Mouse (Mus musculus) neural tube, embryonic 14.5 days (tissue): ENCODE results near the gene Pabpn1l. TPM values are rescaled to one million over a fixed set of nuclear protein-coding genes. Genes with fewer than 3 reads are reported as not detected.

ENCODE experiments used
- ATAC-seq: fragments of 200-750 bp; cut with Nextera tagmentation; 2 replicates; pipeline ENCODE4 v1.8.0; 2017; ENCODE audit warnings: low read depth, mild to moderate bottlenecking, moderate TSS enrichment, moderate library complexity
- H3K27ac ChIP-seq: fragments of 300-500 bp; sonication (generic); 2 replicates; pipeline ENCODE4 v1.5.1; 2014; ENCODE audit warnings: low read depth, mild to moderate bottlenecking, control low read depth, low read length, moderate library complexity, mixed read lengths
- H3K27me3 ChIP-seq: fragments of 300-500 bp; sonication (generic); 2 replicates; pipeline ENCODE4 v1.6.1; 2014; ENCODE audit warnings: low read length; ENCODE audit not compliant: control insufficient read depth, insufficient read depth
- H3K36me3 ChIP-seq: fragments of 300-500 bp; sonication (generic); 2 replicates; pipeline ENCODE4 v1.6.1; 2014; ENCODE audit warnings: low read length, mixed read lengths; ENCODE audit not compliant: control insufficient read depth, insufficient read depth
- H3K4me1 ChIP-seq: fragments of 300-500 bp; sonication (generic); 2 replicates; pipeline ENCODE4 v1.6.1; 2014; ENCODE audit warnings: low read length; ENCODE audit not compliant: control insufficient read depth, insufficient read depth
- H3K4me2 ChIP-seq: fragments of 300-500 bp; sonication (generic); 2 replicates; pipeline ENCODE4 v1.6.1; 2014; ENCODE audit warnings: mild to moderate bottlenecking, low read depth, low read length, control low read depth
- H3K4me3 ChIP-seq: fragments of 300-500 bp; sonication (generic); 2 replicates; pipeline ENCODE4 v1.5.1; 2014; ENCODE audit warnings: low read depth, low read length, control low read depth, mixed read lengths
- H3K9ac ChIP-seq: fragments of 300-500 bp; sonication (generic); replicated peaks from 2 replicates; pipeline ENCODE4 v1.6.1; 2014; ENCODE audit warnings: low read depth, mild to moderate bottlenecking, control low read depth, low read length, mixed read lengths
- H3K9me3 ChIP-seq: fragments of 300-500 bp; sonication (generic); 2 replicates; pipeline ENCODE4 v1.6.1; 2016; ENCODE audit warnings: low read length; ENCODE audit not compliant: control insufficient read depth
- WGBS: fragments of 180-500 bp; shearing (Covaris S2); extraction: QIAGEN DNeasy Blood & Tissue Kit; methylation state at CpG from one replicate; pipeline ENCODE4 v1.1.7; 2014; 5-methylcytosine and 5-hydroxymethylcytosine counted together
- polyA plus RNA-seq: library from polyadenylated mRNA; unstranded; fragments of >200 nt; fragmentation: Nextera tagmentation; extraction: Ambion mirVana; gene quantifications from 2 replicates; pipeline ENCODE4 v1.2.1, GENCODE M21; 2014

Gene Pabpn1l
- polyA plus RNA-seq, 1 experiment from 2014 or later, result not detected

GRCm38 (mm10) chr8:122665221-122665620, 42.7 kb upstream of the Pabpn1l start:
- peak overlapping the region; percentile 73; the same call in 1 of the 2 replicates for H3K27ac ChIP-seq
- no peaks in the 10 kb centered on the region for H3K9me3 ChIP-seq
- no peak overlapping the region for H3K4me2 ChIP-seq
- H3K4me1 ChIP-seq, result peaks cover 54% of the 10 kb centered on the region
- 42% methylated on average over 8 of the region's 8 CpGs for WGBS
- no peaks in the 10 kb centered on the region for H3K27me3 ChIP-seq
- H3K9ac ChIP-seq, result no peak overlapping the region
- no peaks in the 10 kb centered on the region for H3K36me3 ChIP-seq
- ATAC-seq, result peak; percentile 45; the same call in 1 of the 2 replicates
- no peak overlapping the region for H3K4me3 ChIP-seq

GRCm38 (mm10) chr8:122663670-122664069, 41.1 kb upstream of the Pabpn1l start:
- H3K9me3 ChIP-seq, result no peaks in the 10 kb centered on the region
- no peak overlapping the region for H3K4me3 ChIP-seq
- H3K36me3 ChIP-seq, result no peaks in the 10 kb centered on the region
- no peak overlapping the region for H3K4me2 ChIP-seq
- no peak overlapping the region for H3K27ac ChIP-seq
- ATAC-seq, result no peak
- peaks cover 44% of the 10 kb centered on the region for H3K4me1 ChIP-seq
- H3K27me3 ChIP-seq, result no peaks in the 10 kb centered on the region
- H3K9ac ChIP-seq, result no peak overlapping the region
- 52% methylated on average over 5 of the region's 5 CpGs for WGBS

- 80% methylated on average over 3 of the region's 3 CpGs for WGBS
- H3K36me3 ChIP-seq, result no peaks in the 10 kb centered on the region
- no peak overlapping the region for H3K4me2 ChIP-seq
- H3K9me3 ChIP-seq, result no peaks in the 10 kb centered on the region
- H3K4me3 ChIP-seq, result no peak overlapping the region
- no peaks in the 10 kb centered on the region for H3K27me3 ChIP-seq
- peaks cover 49% of the 10 kb centered on the region for H3K4me1 ChIP-seq
- no peak overlapping the region for H3K27ac ChIP-seq
- H3K9ac ChIP-seq, result no peak overlapping the region
- ATAC-seq, result no peak
Measured at GRCm38 (mm10) chr8:122663106-122663505, 40.6 kb upstream of the Pabpn1l start.

GRCm38 (mm10) chr8:122661894-122662293, 39.4 kb upstream of the Pabpn1l start:
- H3K27me3 ChIP-seq, result no peaks in the 10 kb centered on the region
- ATAC-seq, result no peak

GRCm38 (mm10) chr8:122661138-122661537, 38.6 kb upstream of the Pabpn1l start:
- Histone ChIP-seq H3K9ac (no peak overlapping the region), H3K36me3 (no peaks in the 10 kb centered on the region), H3K27ac (no peak overlapping the region; the same call in 1 of the 2 replicates), H3K4me1 (peaks cover 31% of the 10 kb centered on the region), H3K9me3 (no peaks in the 10 kb centered on the region), H3K4me2 (no peak overlapping the region), H3K4me3 (no peak overlapping the region), H3K27me3 (no peaks in the 10 kb centered on the region)
- ATAC-seq, result no peak
- 29% methylated on average over 7 of the region's 7 CpGs for WGBS

More at GRCm38 (mm10) chr8:122661894-122662293, 39.4 kb upstream of the Pabpn1l start:
- Histone ChIP-seq H3K27ac (no peak overlapping the region), H3K4me3 (no peak overlapping the region), H3K9ac (no peak overlapping the region), H3K36me3 (no peaks in the 10 kb centered on the region), H3K4me2 (no peak overlapping the region), H3K9me3 (no peaks in the 10 kb centered on the region), H3K4me1 (peaks cover 38% of the 10 kb centered on the region)
- WGBS, result 88% methylated on average over 2 of the region's 2 CpGs

- no peaks in the 10 kb centered on the region for H3K36me3 ChIP-seq
- H3K27ac ChIP-seq, result no peak overlapping the region
- no peaks in the 10 kb centered on the region for H3K27me3 ChIP-seq
- ATAC-seq, result no peak
- H3K9ac ChIP-seq, result no peak overlapping the region
- no peak overlapping the region for H3K4me3 ChIP-seq
- no peaks in the 10 kb centered on the region for H3K9me3 ChIP-seq
- peaks cover 22% of the 10 kb centered on the region for H3K4me1 ChIP-seq
- WGBS, result 73% methylated on average over 2 of the region's 2 CpGs
- H3K4me2 ChIP-seq, result no peak overlapping the region
Measured at GRCm38 (mm10) chr8:122660022-122660421, 37.5 kb upstream of the Pabpn1l start.

- Histone ChIP-seq H3K36me3 (no peaks in the 10 kb centered on the region), H3K9me3 (no peaks in the 10 kb centered on the region), H3K4me1 (peaks cover 20% of the 10 kb centered on the region), H3K9ac (no peak overlapping the region), H3K27me3 (no peaks in the 10 kb centered on the region), H3K4me3 (no peak overlapping the region), H3K27ac (no peak overlapping the region), H3K4me2 (no peak overlapping the region)
- ATAC-seq, result no peak
- WGBS, result 68% methylated on average over 9 of the region's 9 CpGs
Measured at GRCm38 (mm10) chr8:122658807-122659160, 36.2 kb upstream of the Pabpn1l start.

GRCm38 (mm10) chr8:122658149-122658806, 35.7 kb upstream of the Pabpn1l start:
- Histone ChIP-seq H3K36me3 (no peaks in the 10 kb centered on the region), H3K27me3 (no peaks in the 10 kb centered on the region), H3K4me3 (no peak overlapping the region), H3K27ac (no peak overlapping the region), H3K9me3 (no peaks in the 10 kb centered on the region), H3K9ac (no peak overlapping the region), H3K4me2 (no peak overlapping the region), H3K4me1 (peaks cover 16% of the 10 kb centered on the region)
- ATAC-seq, result no peak
- WGBS, result 59% methylated on average over 10 of the region's 10 CpGs

- Histone ChIP-seq H3K36me3 (no peaks in the 10 kb centered on the region), H3K27ac (no peak overlapping the region), H3K4me2 (no peak overlapping the region), H3K4me3 (no peak overlapping the region), H3K27me3 (no peaks in the 10 kb centered on the region), H3K4me1 (peaks cover 19% of the 10 kb centered on the region), H3K9me3 (no peaks in the 10 kb centered on the region), H3K9ac (no peak overlapping the region)
- ATAC-seq, result no peak
- WGBS, result 83% methylated on average over 13 of the region's 13 CpGs
Measured at GRCm38 (mm10) chr8:122656056-122656999, 33.8 kb upstream of the Pabpn1l start.
